Mouse (Mus musculus) macrophage (primary cell): ENCODE data around the gene 1700125H20Rik. TPM values are rescaled to one million over a fixed set of nuclear protein-coding genes. Genes with fewer than 3 reads are reported as not detected.
"Not testable (repeated sequence)": the region's sequence is repeated elsewhere in the genome, so short reads cannot be mapped to it uniquely, and the experiment has no call there.

Source experiments
- H3K27ac ChIP-seq: fragments of 350-480 bp; formaldehyde crosslinking; 2 replicates; pipeline ENCODE4 v1.9.0; 2021
- H3K36me3 ChIP-seq: fragments of 350-480 bp; formaldehyde crosslinking; 2 replicates; pipeline ENCODE4 v1.9.0; 2021; ENCODE audit errors: inconsistent target
- H3K4me3 ChIP-seq: fragments of 350-480 bp; formaldehyde crosslinking; 2 replicates; pipeline ENCODE4 v1.9.0; 2021; ENCODE audit errors: inconsistent target
- H3K79me2 ChIP-seq: fragments of 350-480 bp; formaldehyde crosslinking; 2 replicates; pipeline ENCODE4 v1.9.0; 2021; ENCODE audit errors: inconsistent target
- WGBS: methylation state at CpG from one replicate; pipeline ENCODE4 v1.1.7; 2026; ENCODE audit warnings: inconsistent platforms; ENCODE audit not compliant: missing documents; 5-methylcytosine and 5-hydroxymethylcytosine counted together
- polyA plus RNA-seq: library from polyadenylated mRNA; stranded (reverse); fragments of 250-400 nt; gene quantifications from 3 replicates; pipeline ENCODE4 v1.2.4, GENCODE M21; 2018; ENCODE audit warnings: inconsistent platforms
- total RNA-seq, 78 experiments: library from RNA; depleted of rRNA; stranded (reverse); fragments of 250-400 nt; gene quantifications; 1 replicate in 9 of 78; 2 replicates in 24 of 78; 3 replicates in 43 of 78; 4 replicates in 2 of 78; pipeline ENCODE4 v1.2.4; 2018; ENCODE audit warnings: inconsistent platforms in 56 of 78

The 1700125H20Rik gene
- total RNA-seq (2018; cell fraction: chromatin; rRNA removed): not detected
- not detected for total RNA-seq (2018; cell fraction: cytosol; rRNA removed)
- not detected for total RNA-seq (2018; cell fraction: nucleus; rRNA removed)
- not detected in 3 replicates for polyA plus RNA-seq

- 4% methylated on average over 17 of the region's 21 CpGs for WGBS
- Histone ChIP-seq H3K4me3 (no peak within 1 kb of the TSS), H3K27ac (no peak within 1 kb of the TSS), H3K36me3 (no peaks in the 10 kb centered on the region), H3K79me2 (no peaks in the 10 kb centered on the region)
Measured at GRCm38 (mm10) chr11:85170058-85170740, at the start of gene 1700125H20Rik. Gene 1700125H20Rik (plus strand): TSS chr11:85170404.

- Histone ChIP-seq H3K27ac (no peak overlapping the region), H3K36me3 (no peaks in the 10 kb centered on the region), H3K79me2 (peaks cover 83% of the 10 kb centered on the region), H3K4me3 (no peak overlapping the region)
- WGBS: 100% methylated on average over 1 of the region's 1 CpGs
Measured at GRCm38 (mm10) chr11:85122073-85122472, 48.1 kb upstream of the 1700125H20Rik start.

DNA sequence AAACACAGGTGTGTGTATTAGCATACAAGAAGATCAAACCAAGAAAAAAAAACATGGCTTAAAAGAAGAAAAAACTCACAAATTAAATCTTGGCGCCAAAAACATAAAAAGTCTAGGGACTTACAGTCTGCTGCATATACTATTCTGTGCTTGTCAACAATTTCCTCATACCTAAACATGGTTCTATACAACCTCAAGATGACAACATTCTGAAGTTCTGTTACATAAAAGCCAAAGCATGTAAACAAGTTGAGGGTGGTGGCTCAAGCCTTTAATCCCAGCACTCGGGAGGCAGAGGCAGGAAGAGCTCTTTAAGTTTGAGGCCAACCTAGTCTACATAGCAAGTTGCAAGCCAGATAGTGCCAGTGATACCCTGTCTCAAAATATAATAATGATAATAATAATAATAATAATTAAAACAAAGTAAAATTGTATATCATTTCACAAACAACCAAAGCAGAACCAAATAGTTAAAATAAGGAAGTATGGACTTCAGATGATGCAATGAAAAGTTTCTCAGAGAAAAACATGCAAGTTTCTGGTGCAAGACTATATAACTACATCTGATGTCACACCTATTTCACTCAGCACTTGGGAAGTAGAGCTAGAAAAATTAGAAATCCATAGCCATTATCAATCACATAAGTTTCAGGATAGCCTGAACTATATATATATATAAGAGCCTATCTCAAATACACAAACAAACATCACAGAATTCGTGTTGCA is 46.8 kb upstream of the 1700125H20Rik start:
- H3K27ac ChIP-seq: no peak overlapping the region
- H3K79me2 ChIP-seq: peaks cover 83% of the 10 kb centered on the region
- no peaks in the 10 kb centered on the region for H3K36me3 ChIP-seq
- 62% methylated on average over 3 of the region's 3 CpGs for WGBS
- no peak overlapping the region for H3K4me3 ChIP-seq

DNA sequence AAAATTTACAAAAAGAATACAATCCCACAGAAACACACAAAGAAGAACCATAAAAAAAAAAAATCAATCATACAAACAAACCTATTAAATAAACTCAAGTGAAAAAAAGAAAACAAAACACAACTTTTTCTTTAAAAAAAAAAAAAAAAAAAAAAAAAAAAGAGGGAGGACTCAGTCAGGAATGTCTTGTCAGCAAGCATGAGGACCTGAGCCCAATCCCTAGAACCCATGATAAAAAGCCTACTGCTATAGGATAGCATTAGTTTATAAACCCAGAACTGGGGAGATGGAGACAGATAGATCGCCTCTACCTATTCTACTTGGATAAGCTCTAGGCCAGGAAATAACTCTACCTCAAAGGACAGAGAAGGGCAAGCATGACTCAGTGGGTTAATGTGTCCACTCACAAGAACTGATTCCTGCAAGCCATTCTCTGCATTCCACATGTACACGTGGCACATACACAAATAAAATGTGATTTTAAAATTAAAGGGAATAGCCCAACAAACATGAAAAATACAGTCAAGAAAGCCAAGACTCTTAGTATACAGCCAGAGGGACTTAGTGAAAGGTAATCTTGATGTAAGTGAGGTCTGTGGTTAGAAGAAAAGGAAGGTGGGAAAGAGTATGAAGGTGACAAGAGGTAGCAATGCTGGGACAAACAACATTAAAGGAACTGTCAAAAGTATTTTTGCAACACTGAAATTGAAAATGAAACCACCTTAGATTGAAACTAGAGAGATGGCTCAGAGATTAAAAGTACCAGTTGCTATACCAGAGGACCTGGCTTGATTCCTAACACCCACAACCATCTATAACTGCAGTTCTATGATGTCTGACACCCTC is 43.7 kb upstream of the 1700125H20Rik start:
- 63% methylated on average over 2 of the region's 2 CpGs for WGBS
- H3K27ac ChIP-seq: no peak overlapping the region
- no peaks in the 10 kb centered on the region for H3K36me3 ChIP-seq
- no peak overlapping the region for H3K4me3 ChIP-seq
- peaks cover 87% of the 10 kb centered on the region for H3K79me2 ChIP-seq

DNA sequence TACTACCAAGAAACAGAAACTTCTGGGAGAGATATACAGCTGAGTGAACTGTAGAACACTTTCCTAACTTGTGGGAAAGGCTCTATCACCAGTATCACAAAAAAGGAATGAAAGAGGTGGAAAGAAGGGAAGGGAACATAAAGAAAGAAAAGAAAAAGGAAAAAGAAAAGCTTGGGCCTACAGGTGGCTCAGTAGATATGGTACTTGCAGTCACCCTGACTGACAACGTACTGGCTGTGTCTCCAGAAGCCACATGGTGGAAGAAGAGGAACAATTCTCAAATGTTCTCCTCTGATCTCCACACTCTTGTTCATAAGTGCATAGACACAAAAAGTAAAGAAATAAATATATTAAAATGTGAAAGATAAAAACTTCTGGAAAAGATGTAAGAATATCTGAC is 41.3 kb upstream of the 1700125H20Rik start:
- H3K27ac ChIP-seq: no peak overlapping the region
- no peaks in the 10 kb centered on the region for H3K36me3 ChIP-seq
- peaks cover 87% of the 10 kb centered on the region for H3K79me2 ChIP-seq
- H3K4me3 ChIP-seq: no peak overlapping the region
- WGBS: 53% methylated on average over 1 of the region's 1 CpGs

DNA sequence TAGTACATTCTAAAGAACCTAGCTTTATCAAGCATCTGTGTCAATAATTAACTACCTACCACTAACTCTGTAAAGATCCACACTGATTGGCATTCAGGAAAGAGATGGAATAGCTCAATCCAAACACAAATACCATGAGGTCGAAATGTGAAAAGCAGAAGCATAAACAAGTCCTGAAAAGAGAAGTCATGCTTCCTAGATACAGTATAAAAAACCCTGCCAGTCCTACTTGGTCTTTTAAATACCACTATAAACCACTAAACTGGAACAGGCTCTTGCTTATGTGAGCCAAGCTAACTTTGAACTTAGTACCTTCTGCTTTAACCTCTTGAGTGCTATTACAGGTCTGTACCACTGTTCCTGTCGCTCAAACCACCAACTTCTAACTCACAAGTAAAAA is 38.7 kb upstream of the 1700125H20Rik start:
- H3K27ac ChIP-seq: no peak overlapping the region
- no peaks in the 10 kb centered on the region for H3K36me3 ChIP-seq
- peaks cover 94% of the 10 kb centered on the region for H3K79me2 ChIP-seq
- no peak overlapping the region for H3K4me3 ChIP-seq
- WGBS: 18% methylated on average over 2 of the region's 2 CpGs

- H3K4me3 ChIP-seq: peak overlapping the region; percentile 79
- 7% methylated on average over 17 of the region's 17 CpGs for WGBS
- H3K36me3 ChIP-seq: no peaks in the 10 kb centered on the region
- peaks cover 56% of the 10 kb centered on the region for H3K79me2 ChIP-seq
- peak overlapping the region; percentile 15; the same call in 1 of the 2 replicates for H3K27ac ChIP-seq
Measured at GRCm38 (mm10) chr11:85138776-85139474, 31.3 kb upstream of the 1700125H20Rik start.

GRCm38 (mm10) chr11:85139581-85140540 is 30.3 kb upstream of the 1700125H20Rik start, which contains the start of gene Usp32:
Gene Usp32 (minus strand): TSS chr11:85140161.
- no peaks in the 10 kb centered on the region for H3K36me3 ChIP-seq
- H3K79me2 ChIP-seq: peaks cover 46% of the 10 kb centered on the region
- H3K27ac ChIP-seq: peak within 1 kb of the TSS; percentile 86
- H3K4me3 ChIP-seq: peak within 1 kb of the TSS; percentile 93
- under 1% methylated on average over 50 of the region's 94 CpGs for WGBS

DNA sequence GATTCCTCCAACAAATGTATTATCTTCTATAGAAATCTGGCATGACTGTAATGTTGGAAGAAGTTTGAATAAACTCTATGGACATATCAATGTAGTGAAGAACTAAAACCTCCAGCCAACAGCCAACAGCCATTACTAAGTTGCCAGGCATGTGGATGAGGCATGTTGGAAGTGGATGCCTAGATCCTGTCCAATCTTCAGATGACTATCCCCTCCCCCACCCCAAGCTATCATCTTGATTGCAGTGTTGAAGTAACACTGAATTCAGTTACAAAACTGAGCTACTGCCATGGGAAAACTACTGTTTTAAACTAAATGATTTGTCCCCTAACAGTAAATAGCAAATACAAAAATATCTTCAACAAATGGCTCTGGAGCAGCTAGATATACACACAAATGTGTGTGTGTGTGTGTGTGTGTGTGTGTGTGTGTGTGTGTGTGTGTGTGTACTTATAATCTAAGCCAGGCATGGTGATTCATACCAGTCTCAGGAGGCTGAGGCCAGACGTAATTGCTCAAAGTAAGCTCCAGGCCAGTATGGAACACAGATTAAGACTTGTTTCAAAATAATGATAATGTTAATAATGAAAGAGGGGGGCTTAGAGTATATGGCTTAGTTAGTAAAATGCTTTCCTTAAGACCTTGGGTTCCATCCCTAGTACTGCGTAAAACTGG is 17.8 kb upstream of the 1700125H20Rik start:
- 89% methylated on average over 2 of the region's 2 CpGs for WGBS
- no peak overlapping the region for H3K27ac ChIP-seq
- no peaks in the 10 kb centered on the region for H3K36me3 ChIP-seq
- H3K4me3 ChIP-seq: no peak overlapping the region
- no peaks in the 10 kb centered on the region for H3K79me2 ChIP-seq

GRCm38 (mm10) chr11:85157301-85157700 is 12.9 kb upstream of the 1700125H20Rik start:
- Histone ChIP-seq H3K36me3 (no peaks in the 10 kb centered on the region), H3K79me2 (no peaks in the 10 kb centered on the region), H3K27ac (no peak overlapping the region), H3K4me3 (no peak overlapping the region)
- WGBS: 61% methylated on average over 2 of the region's 2 CpGs

DNA sequence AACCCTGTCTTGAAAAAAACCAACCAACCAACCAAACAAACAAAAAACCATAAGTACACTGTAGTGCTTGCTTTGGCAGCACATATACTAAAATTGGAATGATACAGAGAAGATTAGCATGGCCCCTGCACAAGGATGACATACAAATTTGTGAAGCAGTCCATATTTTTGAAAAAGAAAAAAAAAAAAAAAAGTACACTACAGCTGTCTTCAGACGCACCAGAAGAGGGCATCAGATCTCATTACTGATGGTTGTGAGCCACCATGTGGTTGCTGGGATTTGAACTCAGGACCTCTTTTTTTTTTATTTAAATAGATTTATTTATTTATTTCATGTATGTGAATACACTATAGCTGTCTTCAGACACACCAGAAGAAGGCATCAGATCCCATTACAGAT is 7.2 kb upstream of the 1700125H20Rik start:
- 88% methylated on average over 1 of the region's 1 CpGs for WGBS
- H3K27ac ChIP-seq, H3K36me3 ChIP-seq, H3K4me3 ChIP-seq, H3K79me2 ChIP-seq: not testable (repeated sequence)

GRCm38 (mm10) chr11:85164371-85164770 is 5.8 kb upstream of the 1700125H20Rik start:
- H3K27ac ChIP-seq: no peak overlapping the region
- H3K4me3 ChIP-seq: no peak overlapping the region
- H3K36me3 ChIP-seq: no peaks in the 10 kb centered on the region
- H3K79me2 ChIP-seq: no peaks in the 10 kb centered on the region

GRCm38 (mm10) chr11:85167503-85167902 is 2.7 kb upstream of the 1700125H20Rik start:
- WGBS: 100% methylated on average over 1 of the region's 1 CpGs
- Histone ChIP-seq H3K27ac (no peak overlapping the region), H3K79me2 (no peaks in the 10 kb centered on the region), H3K36me3 (no peaks in the 10 kb centered on the region), H3K4me3 (no peak overlapping the region)
